Mouse (Mus musculus) small intestine, adult 2 months (tissue): ENCODE measurements around the gene BC048562.

ENCODE experiments used
- CTCF ChIP-seq: fragments of 200-500 bp; IDR thresholded peaks from 2 replicates; pipeline ENCODE4 v1.5.1; 2012; ENCODE audit warnings: low read depth, mild to moderate bottlenecking, control low read depth, inconsistent platforms, low read length, moderate library complexity, mixed read lengths; ENCODE audit not compliant: insufficient replicate concordance, insufficient read length; ENCODE audit errors: extremely low read depth
- POLR2A ChIP-seq: fragments of 200-500 bp; IDR thresholded peaks from 2 replicates; pipeline ENCODE4 v1.6.1; 2012; ENCODE audit warnings: low read depth, mild to moderate bottlenecking, control low read depth, inconsistent platforms, low read length, moderate library complexity

GRCm38 (mm10) chr9:108463713-108464112 lies 27.4 kb downstream of the BC048562 start:
- TF ChIP-seq POLR2A (no peak), CTCF (no peak)
